Mouse (Mus musculus): Measurements from ENCODE around the gene Auts2. TPM values are rescaled to one million over a fixed set of nuclear protein-coding genes. Genes with fewer than 3 reads are reported as not detected.

The Auts2 gene
- polyA plus RNA-seq, 2 experiments: 38.3 to 50.8 TPM

- ATAC-seq (ENCODE audit: low FRiP score, low read depth): no peak
- H3K4me1 ChIP-seq (ENCODE audit: control insufficient read depth, insufficient read depth, low read length): peaks cover 8% of the 10 kb centered on the region; the same call in 1 of the 2 replicates
- no peaks in the 10 kb centered on the region for H3K9me3 ChIP-seq (ENCODE audit: control insufficient read depth, low read length)
- WGBS: 100% methylated on average over 1 of the region's 1 CpGs
- H3K4me3 ChIP-seq (replicated peaks; ENCODE audit: low read length): no peak overlapping the region
- H3K36me3 ChIP-seq (ENCODE audit: control insufficient read depth, insufficient read depth, low read length): no peaks in the 10 kb centered on the region; the same call in 1 of the 2 replicates
- no peak for TF ChIP-seq POLR2A (IDR thresholded peaks at IDR 0.05; ENCODE audit: borderline replicate concordance, extremely low read depth, insufficient read depth, insufficient read length)
- DNase-seq (ENCODE audit: low spot score): no peak
- no peak overlapping the region for H3K27ac ChIP-seq (replicated peaks; ENCODE audit: low read depth, low read length)
- H3K4me2 ChIP-seq (replicated peaks; ENCODE audit: low read depth, low read length, severe bottlenecking): no peak overlapping the region
- H3K9ac ChIP-seq (ENCODE audit: low read depth, low read length, severe bottlenecking): no peak overlapping the region
- no peaks in the 10 kb centered on the region for H3K27me3 ChIP-seq (ENCODE audit: control insufficient read depth, insufficient read depth, low read length)
Measured at GRCm38 (mm10) chr5:131679523-131679922, 863.6 kb downstream of the Auts2 start.

- no peak overlapping the region for H3K27ac ChIP-seq (replicated peaks; ENCODE audit: low read depth, low read length)
- 85% methylated on average over 5 of the region's 5 CpGs for WGBS
- H3K27me3 ChIP-seq (ENCODE audit: control insufficient read depth, insufficient read depth, low read length): no peaks in the 10 kb centered on the region
- H3K36me3 ChIP-seq (ENCODE audit: control insufficient read depth, insufficient read depth, low read length): no peaks in the 10 kb centered on the region
- H3K4me2 ChIP-seq (replicated peaks; ENCODE audit: low read depth, low read length, severe bottlenecking): no peak overlapping the region
- ATAC-seq (ENCODE audit: low FRiP score, low read depth): no peak
- H3K9me3 ChIP-seq (ENCODE audit: control insufficient read depth, low read length): no peaks in the 10 kb centered on the region
- H3K4me3 ChIP-seq (replicated peaks; ENCODE audit: low read length): no peak overlapping the region
- DNase-seq (ENCODE audit: low spot score): no peak
- peaks cover 17% of the 10 kb centered on the region; the same call in 1 of the 2 replicates for H3K4me1 ChIP-seq (ENCODE audit: control insufficient read depth, insufficient read depth, low read length)
- H3K9ac ChIP-seq (ENCODE audit: low read depth, low read length, severe bottlenecking): no peak overlapping the region
- no peak for TF ChIP-seq POLR2A (IDR thresholded peaks at IDR 0.05; ENCODE audit: borderline replicate concordance, extremely low read depth, insufficient read depth, insufficient read length)
Measured at GRCm38 (mm10) chr5:131677518-131677917, 865.6 kb downstream of the Auts2 start.

- DNase-seq (ENCODE audit: low spot score) (peak; percentile 26), ATAC-seq (ENCODE audit: low FRiP score, low read depth) (no peak)
- H3K9me3 ChIP-seq (ENCODE audit: control insufficient read depth, low read length): no peaks in the 10 kb centered on the region
- WGBS: 65% methylated on average over 4 of the region's 4 CpGs
- H3K27me3 ChIP-seq (ENCODE audit: control insufficient read depth, insufficient read depth, low read length): no peaks in the 10 kb centered on the region
- H3K4me3 ChIP-seq (replicated peaks; ENCODE audit: low read length): no peak overlapping the region
- no peak overlapping the region; the same call in 1 of the 2 replicates for H3K27ac ChIP-seq (replicated peaks; ENCODE audit: low read depth, low read length)
- H3K4me1 ChIP-seq (ENCODE audit: control insufficient read depth, insufficient read depth, low read length): peaks cover 9% of the 10 kb centered on the region; the same call in 1 of the 2 replicates
- H3K36me3 ChIP-seq (ENCODE audit: control insufficient read depth, insufficient read depth, low read length): no peaks in the 10 kb centered on the region
- no peak for TF ChIP-seq POLR2A (IDR thresholded peaks at IDR 0.05; ENCODE audit: borderline replicate concordance, extremely low read depth, insufficient read depth, insufficient read length)
- H3K4me2 ChIP-seq (replicated peaks; ENCODE audit: low read depth, low read length, severe bottlenecking): no peak overlapping the region
- H3K9ac ChIP-seq (ENCODE audit: low read depth, low read length, severe bottlenecking): no peak overlapping the region
Measured at GRCm38 (mm10) chr5:131673696-131674095, 869.4 kb downstream of the Auts2 start.

- Histone ChIP-seq H3K36me3 (ENCODE audit: control insufficient read depth, insufficient read depth, low read length) (no peaks in the 10 kb centered on the region), H3K27me3 (ENCODE audit: control insufficient read depth, insufficient read depth, low read length) (no peaks in the 10 kb centered on the region), H3K4me1 (ENCODE audit: control insufficient read depth, insufficient read depth, low read length) (no peaks in the 10 kb centered on the region), H3K27ac (replicated peaks; ENCODE audit: low read depth, low read length) (no peak overlapping the region), H3K4me3 (replicated peaks; ENCODE audit: low read length) (no peak overlapping the region), H3K4me2 (replicated peaks; ENCODE audit: low read depth, low read length, severe bottlenecking) (no peak overlapping the region), H3K9ac (ENCODE audit: low read depth, low read length, severe bottlenecking) (no peak overlapping the region), H3K9me3 (ENCODE audit: control insufficient read depth, low read length) (no peaks in the 10 kb centered on the region)
- DNase-seq (ENCODE audit: low spot score) (no peak), ATAC-seq (ENCODE audit: low FRiP score, low read depth) (no peak)
- 75% methylated on average over 8 of the region's 8 CpGs for WGBS
- no peak for TF ChIP-seq POLR2A (IDR thresholded peaks at IDR 0.05; ENCODE audit: borderline replicate concordance, extremely low read depth, insufficient read depth, insufficient read length)
Measured at GRCm38 (mm10) chr5:131665068-131665467, 878.1 kb downstream of the Auts2 start.

- Histone ChIP-seq H3K27me3 (ENCODE audit: control insufficient read depth, insufficient read depth, low read length) (no peaks in the 10 kb centered on the region), H3K4me1 (ENCODE audit: control insufficient read depth, insufficient read depth, low read length) (no peaks in the 10 kb centered on the region), H3K36me3 (ENCODE audit: control insufficient read depth, insufficient read depth, low read length) (no peaks in the 10 kb centered on the region), H3K9ac (ENCODE audit: low read depth, low read length, severe bottlenecking) (no peak overlapping the region), H3K9me3 (ENCODE audit: control insufficient read depth, low read length) (no peaks in the 10 kb centered on the region), H3K27ac (replicated peaks; ENCODE audit: low read depth, low read length) (no peak overlapping the region), H3K4me2 (replicated peaks; ENCODE audit: low read depth, low read length, severe bottlenecking) (no peak overlapping the region), H3K4me3 (replicated peaks; ENCODE audit: low read length) (no peak overlapping the region)
- ATAC-seq (ENCODE audit: low FRiP score, low read depth) (no peak), DNase-seq (ENCODE audit: low spot score) (no peak)
- TF ChIP-seq POLR2A (IDR thresholded peaks at IDR 0.05; ENCODE audit: borderline replicate concordance, extremely low read depth, insufficient read depth, insufficient read length): no peak
- WGBS: 95% methylated on average over 7 of the region's 7 CpGs
Measured at GRCm38 (mm10) chr5:131664657-131665056, 878.5 kb downstream of the Auts2 start.

- TF ChIP-seq POLR2A (IDR thresholded peaks at IDR 0.05; ENCODE audit: borderline replicate concordance, extremely low read depth, insufficient read depth, insufficient read length): no peak
- no peaks in the 10 kb centered on the region for H3K36me3 ChIP-seq (ENCODE audit: control insufficient read depth, insufficient read depth, low read length)
- H3K4me2 ChIP-seq (replicated peaks; ENCODE audit: low read depth, low read length, severe bottlenecking): no peak overlapping the region
- H3K27me3 ChIP-seq (ENCODE audit: control insufficient read depth, insufficient read depth, low read length): no peaks in the 10 kb centered on the region
- no peak overlapping the region for H3K4me3 ChIP-seq (replicated peaks; ENCODE audit: low read length)
- H3K4me1 ChIP-seq (ENCODE audit: control insufficient read depth, insufficient read depth, low read length): no peaks in the 10 kb centered on the region
- no peak overlapping the region for H3K27ac ChIP-seq (replicated peaks; ENCODE audit: low read depth, low read length)
- ATAC-seq (ENCODE audit: low FRiP score, low read depth) (no peak), DNase-seq (ENCODE audit: low spot score) (no peak)
- no peak overlapping the region for H3K9ac ChIP-seq (ENCODE audit: low read depth, low read length, severe bottlenecking)
- H3K9me3 ChIP-seq (ENCODE audit: control insufficient read depth, low read length): no peaks in the 10 kb centered on the region
- 79% methylated on average over 2 of the region's 2 CpGs for WGBS
Measured at GRCm38 (mm10) chr5:131662657-131663056, 880.5 kb downstream of the Auts2 start.

Measured in limb, embryonic 14.5 days (tissue).